Mouse (Mus musculus) liver, adult 2 months (tissue): ENCODE data around the gene AC161166.1.

Source experiments
- CTCF ChIP-seq: fragments of 200-500 bp; IDR thresholded peaks from 2 replicates; pipeline ENCODE4 v1.5.1; 2011; ENCODE audit warnings: low read depth, low read length, control low read depth
- POLR2A ChIP-seq: fragments of 200-500 bp; IDR thresholded peaks from 2 replicates; pipeline ENCODE4 v1.6.1; 2011; ENCODE audit warnings: low read length, control low read depth; ENCODE audit not compliant: insufficient read depth; ENCODE audit errors: extremely low read depth

DNA sequence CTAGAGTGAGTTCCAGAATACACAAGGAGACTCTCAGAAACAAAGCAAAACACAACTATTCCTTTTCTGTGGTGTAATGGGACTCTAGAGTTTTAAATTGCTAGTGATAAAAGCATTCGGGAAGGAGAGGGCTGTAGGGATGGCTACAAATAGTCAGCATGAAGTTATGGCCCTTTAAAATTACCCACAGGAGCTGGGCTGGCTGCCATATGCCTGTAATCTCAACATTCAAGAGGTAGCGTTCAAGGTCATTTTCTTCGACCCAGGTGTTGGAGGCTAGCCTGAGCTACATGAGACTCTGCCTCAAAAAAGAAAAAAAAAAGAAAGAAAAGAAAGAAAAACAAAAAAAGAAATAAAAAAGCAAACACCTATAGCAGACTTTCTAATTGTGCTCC is 6.2 kb downstream of the AC161166.1 start:
- TF ChIP-seq POLR2A (no peak), CTCF (no peak)
